Mouse (Mus musculus) liver, embryonic 16.5 days (tissue): ENCODE results near the gene Cnpy2. TPM values are rescaled to one million over a fixed set of nuclear protein-coding genes. Genes with fewer than 3 reads are reported as not detected.
"Not testable (repeated sequence)": the region's sequence is repeated elsewhere in the genome, so short reads cannot be mapped to it uniquely, and the experiment has no call there.

Experiments used
- ATAC-seq: fragments of 200-750 bp; cut with Nextera tagmentation; 2 replicates; pipeline ENCODE4 v1.8.0; 2017; ENCODE audit warnings: low read depth, mild to moderate bottlenecking, moderate number of reproducible peaks, moderate library complexity
- H3K27ac ChIP-seq: fragments of 300-500 bp; sonication (generic); 2 replicates; pipeline ENCODE4 v1.5.1; 2014; ENCODE audit warnings: mild to moderate bottlenecking, low read length
- H3K27me3 ChIP-seq: fragments of 300-500 bp; sonication (generic); 2 replicates; pipeline ENCODE4 v1.6.1; 2014; ENCODE audit warnings: low read depth, low read length, mixed read lengths; ENCODE audit not compliant: control insufficient read depth, insufficient read depth
- H3K36me3 ChIP-seq: fragments of 300-500 bp; sonication (generic); 2 replicates; pipeline ENCODE4 v1.6.1; 2014; ENCODE audit warnings: mild to moderate bottlenecking; ENCODE audit not compliant: control insufficient read depth, insufficient read depth
- H3K4me1 ChIP-seq: fragments of 300-500 bp; sonication (generic); 2 replicates; pipeline ENCODE4 v1.6.1; 2014; ENCODE audit warnings: low read depth, low read length, mixed read lengths; ENCODE audit not compliant: control insufficient read depth
- H3K4me2 ChIP-seq: fragments of 300-500 bp; sonication (generic); 2 replicates; pipeline ENCODE4 v1.6.1; 2014; ENCODE audit warnings: low read depth, low read length, mixed read lengths
- H3K4me3 ChIP-seq: fragments of 300-500 bp; sonication (generic); 2 replicates; pipeline ENCODE4 v1.5.1; 2014; ENCODE audit warnings: low read depth, mild to moderate bottlenecking, low read length
- H3K9ac ChIP-seq: fragments of 300-500 bp; sonication (generic); 2 replicates; pipeline ENCODE4 v1.6.1; 2014; ENCODE audit warnings: low read depth, low read length
- H3K9me3 ChIP-seq: fragments of 300-500 bp; sonication (generic); replicated peaks from 2 replicates; pipeline ENCODE4 v1.6.1; 2016; ENCODE audit warnings: low read length; ENCODE audit not compliant: control insufficient read depth
- WGBS: fragments of 180-500 bp; shearing (Covaris S2); extraction: QIAGEN DNeasy Blood & Tissue Kit; methylation state at CpG from one replicate; pipeline ENCODE4 v1.1.7; 2014; ENCODE audit not compliant: insufficient replicate concordance; 5-methylcytosine and 5-hydroxymethylcytosine counted together
- polyA plus RNA-seq: library from polyadenylated mRNA; unstranded; fragments of >200 nt; fragmentation: Nextera tagmentation; extraction: Ambion mirVana; gene quantifications from 2 replicates; pipeline ENCODE4 v1.2.1, GENCODE M21; 2015

The Cnpy2 gene
- 86.6 and 92.8 TPM in 2 replicates for polyA plus RNA-seq

GRCm38 (mm10) chr10:128322141-128323108 is at the start of gene Cnpy2:
Gene Cnpy2, plus strand, starts transcription at chr10:128322459.
- Histone ChIP-seq H3K4me3 (peak within 1 kb of the TSS; percentile 90), H3K27ac (peak within 1 kb of the TSS; percentile 90), H3K9me3 (no peaks in the 10 kb centered on the region), H3K27me3 (no peaks in the 10 kb centered on the region), H3K36me3 (peaks cover 43% of the 10 kb centered on the region), H3K4me1 (peaks cover 15% of the 10 kb centered on the region), H3K4me2 (peak within 1 kb of the TSS; percentile 83), H3K9ac (peak within 1 kb of the TSS; percentile 93)
- under 1% methylated on average over 40 of the region's 40 CpGs for WGBS
- ATAC-seq, result peak; percentile 77

GRCm38 (mm10) chr10:128272819-128273439 is 49.3 kb upstream of the Cnpy2 start:
- H3K27me3 ChIP-seq, H3K27ac ChIP-seq, H3K9me3 ChIP-seq, H3K4me3 ChIP-seq, H3K36me3 ChIP-seq, H3K9ac ChIP-seq, ATAC-seq, H3K4me2 ChIP-seq: not testable (repeated sequence)
- peaks cover 12% of the 10 kb centered on the region for H3K4me1 ChIP-seq
- 80% methylated on average over 4 of the region's 7 CpGs for WGBS

GRCm38 (mm10) chr10:128275374-128275773 is 46.9 kb upstream of the Cnpy2 start:
- whole genome bisulfite sequencing, result 88% methylated on average over 1 of the region's 1 CpGs
- H3K9me3 ChIP-seq, H3K4me1 ChIP-seq, H3K27me3 ChIP-seq, H3K9ac ChIP-seq, H3K27ac ChIP-seq, H3K4me2 ChIP-seq, ATAC-seq, H3K4me3 ChIP-seq: not testable (repeated sequence)
- H3K36me3 ChIP-seq, result peaks cover 17% of the 10 kb centered on the region

GRCm38 (mm10) chr10:128278158-128278557 is 44.1 kb upstream of the Cnpy2 start:
- 70% methylated on average over 6 of the region's 6 CpGs for WGBS
- no peak overlapping the region for H3K9ac ChIP-seq
- no peak overlapping the region for H3K27ac ChIP-seq
- peaks cover 34% of the 10 kb centered on the region for H3K36me3 ChIP-seq
- H3K27me3 ChIP-seq, result no peaks in the 10 kb centered on the region
- H3K4me3 ChIP-seq, result no peak overlapping the region
- no peaks in the 10 kb centered on the region; the same call in 1 of the 2 replicates for H3K4me1 ChIP-seq
- ATAC-seq, result no peak
- no peaks in the 10 kb centered on the region for H3K9me3 ChIP-seq
- H3K4me2 ChIP-seq, result no peak overlapping the region

GRCm38 (mm10) chr10:128280943-128281342 is 41.3 kb upstream of the Cnpy2 start:
- H3K9me3 ChIP-seq, result no peaks in the 10 kb centered on the region
- H3K4me2 ChIP-seq, result no peak overlapping the region
- no peak overlapping the region for H3K4me3 ChIP-seq
- no peak overlapping the region for H3K27ac ChIP-seq
- WGBS, result 74% methylated on average over 6 of the region's 6 CpGs
- H3K4me1 ChIP-seq, result no peaks in the 10 kb centered on the region; the same call in 1 of the 2 replicates
- H3K9ac ChIP-seq, result no peak overlapping the region
- H3K27me3 ChIP-seq, result no peaks in the 10 kb centered on the region
- H3K36me3 ChIP-seq, result peaks cover 45% of the 10 kb centered on the region
- no peak for ATAC-seq

- ATAC-seq, result no peak
- Histone ChIP-seq H3K4me2 (no peak overlapping the region), H3K4me1 (no peaks in the 10 kb centered on the region; the same call in 1 of the 2 replicates), H3K9ac (no peak overlapping the region), H3K36me3 (peaks cover 45% of the 10 kb centered on the region), H3K9me3 (no peaks in the 10 kb centered on the region), H3K4me3 (no peak overlapping the region), H3K27me3 (no peaks in the 10 kb centered on the region), H3K27ac (no peak overlapping the region)
- WGBS, result 90% methylated on average over 14 of the region's 14 CpGs
These were observed 40.6 kb upstream of the Cnpy2 start for GRCm38 (mm10) chr10:128281682-128282081.

GRCm38 (mm10) chr10:128282886-128283450 is 39.3 kb upstream of the Cnpy2 start:
- H3K4me1 ChIP-seq, result no peaks in the 10 kb centered on the region; the same call in 1 of the 2 replicates
- peaks cover 36% of the 10 kb centered on the region for H3K36me3 ChIP-seq
- 78% methylated on average over 20 of the region's 20 CpGs for WGBS
- no peak for ATAC-seq
- H3K27me3 ChIP-seq, result no peaks in the 10 kb centered on the region
- no peak overlapping the region for H3K4me2 ChIP-seq
- no peaks in the 10 kb centered on the region for H3K9me3 ChIP-seq
- H3K9ac ChIP-seq, result no peak overlapping the region
- no peak overlapping the region for H3K4me3 ChIP-seq
- H3K27ac ChIP-seq, result no peak overlapping the region

- Histone ChIP-seq H3K27me3 (no peaks in the 10 kb centered on the region), H3K4me2 (no peak overlapping the region), H3K4me3 (no peak overlapping the region), H3K9ac (no peak overlapping the region), H3K36me3 (peaks cover 35% of the 10 kb centered on the region), H3K4me1 (no peaks in the 10 kb centered on the region; the same call in 1 of the 2 replicates), H3K9me3 (no peaks in the 10 kb centered on the region), H3K27ac (no peak overlapping the region)
- ATAC-seq, result peak; percentile 35; the same call in 1 of the 2 replicates
- 62% methylated on average over 31 of the region's 31 CpGs for WGBS
These were observed 38.4 kb upstream of the Cnpy2 start for GRCm38 (mm10) chr10:128283604-128284579.
